Mouse (Mus musculus) G1E (cell line): Measurements from ENCODE around the gene Wdr90.

Experiments
- CTCF ChIP-seq: IDR thresholded peaks from 2 replicates; pipeline ENCODE4 v1.5.1; 2012; ENCODE audit warnings: low read depth, low read length, inconsistent platforms, mixed read lengths
- GATA1 ChIP-seq: IDR thresholded peaks from 2 replicates; pipeline ENCODE4 v1.6.1; 2012; ENCODE audit warnings: borderline replicate concordance, low read length, inconsistent platforms, mixed read lengths

- TF ChIP-seq CTCF (no peak), GATA1 (no peak)
These were observed 2.4 kb upstream of the Wdr90 start for GRCm38 (mm10) chr17:25863681-25864080.
